Mouse (Mus musculus): ENCODE results near the gene Acp6. TPM values are rescaled to one million over a fixed set of nuclear protein-coding genes. Genes with fewer than 3 reads are reported as not detected.
A peak's percentile ranks its signal among the peaks of the same experiment; 100 is the strongest.

The Acp6 gene
- total and polyA plus RNA-seq, 3 experiments: 34.4 to 66.9 TPM; not detected in 1

DNA sequence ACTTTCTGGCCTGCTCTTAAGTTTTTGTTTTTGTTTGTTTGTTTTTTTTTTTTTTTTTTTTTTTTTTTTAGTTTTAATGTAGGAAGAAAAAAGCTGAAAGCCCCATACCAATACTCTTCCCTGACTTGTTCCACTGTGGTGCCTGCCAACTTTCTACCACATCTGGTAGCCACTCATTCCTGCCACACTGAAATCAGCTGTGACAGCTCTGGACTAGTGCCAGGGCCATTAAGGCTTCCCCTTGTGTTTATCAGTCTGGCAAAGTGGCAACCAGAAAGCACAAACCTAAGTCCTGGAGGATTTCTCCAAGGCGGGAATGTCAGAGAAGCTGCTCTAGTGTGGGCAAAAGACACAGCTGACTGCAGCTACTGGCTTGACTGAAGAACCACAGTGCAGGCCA, 55.9 kb downstream of the Acp6 start (continued):
- TF ChIP-seq EP300 (IDR thresholded peaks at IDR 0.05; ENCODE audit: low read depth in 1 of 2, low read length in 2 of 2) (peak; percentile 39 to 67; a peak in 3 of 4 replicates), POLR2AphosphoS2 (IDR thresholded peaks at IDR 0.05; ENCODE audit: low read length) (no peak)

DNA sequence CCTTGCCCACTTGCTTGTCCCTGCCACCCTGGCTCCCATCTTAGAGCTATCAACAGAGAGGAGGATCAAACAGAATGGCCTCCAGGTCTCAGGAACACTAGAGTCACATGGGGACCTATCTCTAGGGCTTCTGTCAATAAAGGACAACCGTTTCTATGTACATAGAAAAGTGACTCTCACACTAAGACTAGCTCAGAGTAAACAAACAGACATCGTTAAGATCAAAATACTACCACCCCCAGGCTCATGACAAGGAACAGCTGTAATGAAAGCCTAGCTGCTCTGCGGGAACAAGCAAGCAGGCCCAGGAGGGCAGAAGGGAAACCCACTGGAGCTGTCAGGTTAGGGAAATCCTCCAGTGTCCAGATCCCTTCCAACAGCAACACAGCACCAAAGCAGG, 56.9 kb downstream of the Acp6 start:
- Histone ChIP-seq H3K27ac (ENCODE audit: control insufficient read depth, low read depth, low read length) (no peak overlapping the region), H3K9me3 (replicated peaks; ENCODE audit: insufficient read depth, low read length) (no peaks in the 10 kb centered on the region), H3K9ac (ENCODE audit: control insufficient read depth, low read depth, low read length, poor library complexity, severe bottlenecking) (no peak overlapping the region), H3K79me2 (ENCODE audit: control insufficient read depth, insufficient read depth, low read length, poor library complexity) (no peaks in the 10 kb centered on the region), H3K36me3 (ENCODE audit: control insufficient read depth in 1 of 2, insufficient read depth in 2 of 2, low read length in 2 of 2) (peaks cover 0 to 14% of the 10 kb centered on the region in 2 experiments; a peak in 2 of 4 replicates), H3K4me1 (ENCODE audit: control insufficient read depth in 1 of 2, insufficient read depth in 2 of 2, low read length in 2 of 2) (peaks cover 10 to 15% of the 10 kb centered on the region in 2 experiments), H3K27me3 (ENCODE audit: control insufficient read depth in 1 of 2, insufficient read depth in 2 of 2, low read length in 2 of 2) (no peaks in the 10 kb centered on the region), H3K4me3 (ENCODE audit: control insufficient read depth in 1 of 2, insufficient read depth in 1 of 2, low read depth in 2 of 2, low read length in 2 of 2) (no peak overlapping the region)
- no peak for TF ChIP-seq CHD2 (IDR thresholded peaks at IDR 0.05; ENCODE audit: low read length)
- no peak for TF ChIP-seq BHLHE40 (IDR thresholded peaks at IDR 0.05; ENCODE audit: borderline replicate concordance, low read depth, low read length)
- no peak for TF ChIP-seq POLR2A (IDR thresholded peaks at IDR 0.05; ENCODE audit: control insufficient read depth in 1 of 2, insufficient read depth in 1 of 2, low read depth in 1 of 2, low read length in 2 of 2, poor library complexity in 1 of 2)
- TF ChIP-seq USF1 (IDR thresholded peaks at IDR 0.05; ENCODE audit: low read depth, low read length): no peak
- no peak for TF ChIP-seq CTCF (IDR thresholded peaks at IDR 0.05 in 2 of 3, conservative IDR thresholded peaks at IDR 0.05 in 1 of 3; ENCODE audit: control insufficient read depth in 1 of 3, insufficient read depth in 1 of 3, low read depth in 2 of 3, low read length in 3 of 3, poor library complexity in 1 of 3, severe bottlenecking in 1 of 3)
- TF ChIP-seq POLR2AphosphoS2 (IDR thresholded peaks at IDR 0.05; ENCODE audit: low read length): no peak
- TF ChIP-seq ZKSCAN1 (IDR thresholded peaks at IDR 0.05; ENCODE audit: low read depth, low read length): no peak
- no peak for TF ChIP-seq SMC3 (IDR thresholded peaks at IDR 0.05; ENCODE audit: low read depth, low read length)
- TF ChIP-seq SIN3A (IDR thresholded peaks at IDR 0.05; ENCODE audit: low read length): no peak
- TF ChIP-seq MAX (IDR thresholded peaks at IDR 0.05; ENCODE audit: low read length): no peak
- TF ChIP-seq NRF1 (IDR thresholded peaks at IDR 0.05; ENCODE audit: insufficient read depth, low read depth, low read length, poor library complexity, severe bottlenecking): no peak
- no peak for TF ChIP-seq GATA1 (IDR thresholded peaks at IDR 0.05; ENCODE audit: low read depth, low read length)
- no peak for TF ChIP-seq MYC (IDR thresholded peaks at IDR 0.05; ENCODE audit: low read depth, low read length)
- no peak for TF ChIP-seq MAZ (IDR thresholded peaks at IDR 0.05; ENCODE audit: low read depth, low read length)
- TF ChIP-seq ETS1 (IDR thresholded peaks at IDR 0.05; ENCODE audit: low read depth, low read length): no peak
- no peak for DNase-seq (ENCODE audit: low read depth, low spot score)

DNA sequence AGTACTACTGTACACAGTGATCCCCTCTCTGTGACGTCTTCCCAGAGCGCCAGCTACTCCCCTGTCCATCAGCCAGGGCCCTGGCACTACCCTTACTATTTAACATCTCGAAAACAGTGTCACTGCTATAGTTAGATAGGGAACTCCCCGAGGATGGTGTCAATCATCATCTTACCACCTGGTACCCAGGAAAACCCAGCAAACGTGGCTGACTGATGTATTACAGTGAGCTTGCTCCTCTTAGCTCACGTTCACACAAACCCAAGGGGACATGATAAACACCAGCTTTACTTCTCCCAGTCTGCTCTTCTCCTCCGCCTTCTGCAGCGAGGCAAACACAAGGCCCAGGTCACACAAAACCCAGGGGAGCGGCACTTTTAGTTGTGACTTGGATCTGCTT, 64.7 kb downstream of the Acp6 start:
- peaks cover 0 to 2% of the 10 kb centered on the region in 2 experiments; a peak in 2 of 4 replicates for H3K36me3 ChIP-seq (ENCODE audit: control insufficient read depth in 1 of 2, insufficient read depth in 2 of 2, low read length in 2 of 2)
- H3K4me3 ChIP-seq (ENCODE audit: control insufficient read depth in 1 of 2, insufficient read depth in 1 of 2, low read depth in 2 of 2, low read length in 2 of 2): no peak overlapping the region
- peaks cover 3 to 8% of the 10 kb centered on the region in 2 experiments; a peak in 3 of 4 replicates for H3K4me1 ChIP-seq (ENCODE audit: control insufficient read depth in 1 of 2, insufficient read depth in 2 of 2, low read length in 2 of 2)
- no peak for DNase-seq (ENCODE audit: low read depth, low spot score)
- H3K27me3 ChIP-seq (ENCODE audit: control insufficient read depth in 1 of 2, insufficient read depth in 2 of 2, low read length in 2 of 2): no peaks in the 10 kb centered on the region
- H3K79me2 ChIP-seq (ENCODE audit: control insufficient read depth, insufficient read depth, low read length, poor library complexity): peaks cover 1% of the 10 kb centered on the region; the same call in 1 of the 2 replicates
- H3K9ac ChIP-seq (ENCODE audit: control insufficient read depth, low read depth, low read length, poor library complexity, severe bottlenecking): no peak overlapping the region
- H3K9me3 ChIP-seq (replicated peaks; ENCODE audit: insufficient read depth, low read length): no peaks in the 10 kb centered on the region
- no peak overlapping the region for H3K27ac ChIP-seq (ENCODE audit: control insufficient read depth, low read depth, low read length)
- TF ChIP-seq ELF1 (IDR thresholded peaks at IDR 0.05; ENCODE audit: low read depth, low read length) (no peak), MAZ (IDR thresholded peaks at IDR 0.05; ENCODE audit: low read depth, low read length) (no peak), RCOR1 (IDR thresholded peaks at IDR 0.05; ENCODE audit: low read depth, low read length) (no peak), ZNF384 (IDR thresholded peaks at IDR 0.05; ENCODE audit: low read depth, low read length) (no peak), EP300 (IDR thresholded peaks at IDR 0.05; ENCODE audit: low read depth in 1 of 2, low read length in 2 of 2) (no peak)

Data from MEL (cell line).